Comparison of ENCODE assay signal across 8 mouse cellular contexts in the genomic region with DNA sequence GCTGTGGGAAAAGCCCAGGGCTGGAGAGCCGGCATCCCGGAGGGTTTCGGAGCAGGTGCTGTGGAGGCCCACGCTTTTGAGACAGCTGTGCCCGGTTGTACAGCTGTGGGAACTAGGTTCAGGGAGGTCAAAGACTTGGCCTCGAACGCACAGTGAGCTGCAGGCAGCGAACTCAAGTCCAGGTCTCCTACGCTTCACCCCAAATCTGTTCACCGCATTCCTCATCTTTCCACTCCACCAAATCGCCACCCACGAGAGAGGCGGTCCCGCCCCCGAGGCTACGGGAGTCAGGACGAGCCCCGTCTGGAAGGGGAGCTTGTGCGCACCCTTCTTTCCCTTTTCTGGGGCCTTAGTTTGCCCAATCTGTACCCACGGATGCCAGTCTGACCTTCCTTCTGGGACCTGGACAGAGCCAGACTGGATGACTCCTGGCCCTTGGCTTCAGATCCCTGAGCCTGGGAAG. TPM values are rescaled to one million over a fixed set of nuclear protein-coding genes. Genes with fewer than 3 reads are reported as not detected.
DNase-seq lines count a peak whose midpoint lies in the region; ATAC-seq and TF ChIP-seq lines count a peak whose summit lies in the region.

No protein-coding gene starts in this region.

- H3K27me3 ChIP-seq in thymus, adult 2 months (ENCODE audit: control insufficient read depth, insufficient read depth, low read length) = no peaks in the 10 kb centered on the region
- H3K27me3 ChIP-seq in forebrain, embryonic 13.5 days = no peaks in the 10 kb centered on the region
- H3K27me3 ChIP-seq in testis, adult 2 months (ENCODE audit: control insufficient read depth, insufficient read depth, low read length) = no peaks in the 10 kb centered on the region

- no peak for TF ChIP-seq POLR2A in thymus, adult 2 months (IDR thresholded peaks at IDR 0.05; ENCODE audit: control insufficient read depth, extremely low read depth, insufficient read depth, low read length, poor library complexity)
- TF ChIP-seq POLR2A in testis, adult 2 months (IDR thresholded peaks at IDR 0.05; ENCODE audit: control insufficient read depth, low read depth, low read length) = no peak; the same call in 1 of the 2 replicates

- peak overlapping the region; percentile 93 for H3K9ac ChIP-seq in forebrain, embryonic 13.5 days

- no peak for DNase-seq in frontal cortex, postnatal 25 days (ENCODE audit: low spot score in 2 of 2)
- no peak for DNase-seq in thymus, adult 2 months
- DNase-seq in thymus, postnatal 14 days = no peak
- DNase-seq in kidney, postnatal 36 days = peak; percentile 42 to 72

- WGBS in thymus, adult 2 months = under 1% methylated on average over 20 of the region's 20 CpGs
- WGBS in forebrain, embryonic 13.5 days = under 1% methylated on average over 19 of the region's 20 CpGs
- 2% methylated on average over 20 of the region's 20 CpGs for WGBS in macrophage (ENCODE audit: missing documents)

- peaks cover 59% of the 10 kb centered on the region for H3K79me2 ChIP-seq in macrophage (ENCODE audit: inconsistent target)

- no peaks in the 10 kb centered on the region for H3K36me3 ChIP-seq in thymus, adult 2 months (ENCODE audit: control insufficient read depth, insufficient read depth, low read length)
- peaks cover 9% of the 10 kb centered on the region; the same call in 1 of the 2 replicates for H3K36me3 ChIP-seq in forebrain, embryonic 13.5 days (ENCODE audit: poor library complexity, severe bottlenecking)
- no peaks in the 10 kb centered on the region for H3K36me3 ChIP-seq in macrophage (ENCODE audit: inconsistent target)
- no peaks in the 10 kb centered on the region for H3K36me3 ChIP-seq in testis, adult 2 months (ENCODE audit: control insufficient read depth, insufficient read depth, low read length)

- peak; percentile 50 for ATAC-seq in frontal cortex, adult (ENCODE audit: low TSS enrichment)
- no peak for ATAC-seq in forebrain, embryonic 13.5 days

- TF ChIP-seq CTCF in thymus, adult 2 months (IDR thresholded peaks at IDR 0.05; ENCODE audit: borderline replicate concordance, control insufficient read depth, extremely low read depth, insufficient read depth, low read length, poor library complexity) = no peak
- TF ChIP-seq CTCF in testis, adult 2 months (IDR thresholded peaks at IDR 0.05; ENCODE audit: control insufficient read depth, insufficient read depth, insufficient replicate concordance, low read depth, low read length) = no peak

- H3K4me1 ChIP-seq in thymus, adult 2 months (replicated peaks; ENCODE audit: control insufficient read depth, insufficient read depth, low read length) = peaks cover 6% of the 10 kb centered on the region
- peaks cover 29% of the 10 kb centered on the region for H3K4me1 ChIP-seq in forebrain, embryonic 13.5 days
- H3K4me1 ChIP-seq in testis, adult 2 months (ENCODE audit: control insufficient read depth, insufficient read depth, low read length) = peaks cover 9% of the 10 kb centered on the region

- H3K9me3 ChIP-seq in forebrain, embryonic 13.5 days (replicated peaks) = no peaks in the 10 kb centered on the region

- peak overlapping the region; percentile 95 for H3K4me2 ChIP-seq in forebrain, embryonic 13.5 days

- peak overlapping the region; percentile 7; the same call in 1 of the 2 replicates for H3K27ac ChIP-seq in thymus, adult 2 months (ENCODE audit: control insufficient read depth, insufficient read depth, low read length)
- H3K27ac ChIP-seq in forebrain, embryonic 13.5 days = peak overlapping the region; percentile 88
- peak overlapping the region; percentile 81 for H3K27ac ChIP-seq in macrophage
- peak overlapping the region; percentile 88 for H3K27ac ChIP-seq in testis, adult 2 months (ENCODE audit: control insufficient read depth, insufficient read depth, low read depth, low read length)

- peak overlapping the region; percentile 89 for H3K4me3 ChIP-seq in thymus, adult 2 months (ENCODE audit: control insufficient read depth, insufficient read depth, low read length)
- H3K4me3 ChIP-seq in forebrain, embryonic 13.5 days = peak overlapping the region; percentile 88
- H3K4me3 ChIP-seq in macrophage (ENCODE audit: inconsistent target) = peak overlapping the region; percentile 97
- peak overlapping the region; percentile 97 for H3K4me3 ChIP-seq in testis, adult 2 months (ENCODE audit: control insufficient read depth, low read depth, low read length)

RNA-seq across cellular contexts. Expression of a gene that starts 0.4 kb away (rescaled TPM):
- 23.2 and 25.7 TPM in 2 replicates for polyA plus RNA-seq in thymus, adult 2 months (2012; rRNA removed)
- 40.6 and 46.2 TPM in 2 replicates for polyA plus RNA-seq in forebrain, embryonic 13.5 days (2015; fragmentation: Nextera tagmentation; extraction: Ambion mirVana)
- 10 to 100 TPM in 22 of 26 experiments, 1 to 10 TPM in 4; 8.1 to 17.9 (median 12.3) TPM for total RNA-seq in macrophage (2018; cell fraction: chromatin; rRNA removed)
- 10 to 100 TPM; 18.4 to 29.0 (median 23.3) TPM for total RNA-seq in macrophage (2018; cell fraction: cytosol; rRNA removed)
- 10 to 100 TPM; 14.8 to 31.4 (median 19.4) TPM for total RNA-seq in macrophage (2018; cell fraction: nucleus; rRNA removed)
- polyA plus RNA-seq in macrophage (2018) = 19.6 to 25.4 TPM (median 23.5 TPM) in 3 replicates
- 40.7 and 46.2 TPM in 2 replicates for polyA plus RNA-seq in testis, adult 2 months (2012; rRNA removed)

RNA-seq across cellular contexts. Expression of a gene that starts 36.4 kb away (rescaled TPM):
- 1.6 and 1.9 TPM in 2 replicates for polyA plus RNA-seq in thymus, adult 2 months (2012; rRNA removed)
- polyA plus RNA-seq in forebrain, embryonic 13.5 days (2015; fragmentation: Nextera tagmentation; extraction: Ambion mirVana) = 0.44 and 0.58 TPM in 2 replicates
- 1 to 10 TPM in 1 of 26 experiments, under 1 TPM in 23, not detected in 2; 0.22 to 1.2 (median 0.48) TPM for total RNA-seq in macrophage (2018; cell fraction: chromatin; rRNA removed)
- total RNA-seq in macrophage (2018; cell fraction: cytosol; rRNA removed) = under 1 TPM in 4 of 26 experiments, not detected in 22; 0.06 to 0.07 (median 0.07) TPM
- total RNA-seq in macrophage (2018; cell fraction: nucleus; rRNA removed) = under 1 TPM in 17 of 26 experiments, not detected in 9; 0.17 to 0.71 (median 0.39) TPM
- not detected in 3 replicates for polyA plus RNA-seq in macrophage (2018)
- 2.6 and 2.8 TPM in 2 replicates for polyA plus RNA-seq in testis, adult 2 months (2012; rRNA removed)

RNA-seq across cellular contexts. Expression of a gene that starts 42.7 kb away (rescaled TPM):
- polyA plus RNA-seq in thymus, adult 2 months (2012; rRNA removed) = 167 and 185 TPM in 2 replicates
- 75.6 and 81.3 TPM in 2 replicates for polyA plus RNA-seq in forebrain, embryonic 13.5 days (2015; fragmentation: Nextera tagmentation; extraction: Ambion mirVana)
- total RNA-seq in macrophage (2018; cell fraction: chromatin; rRNA removed) = 10 to 100 TPM in 25 of 26 experiments, 1 to 10 TPM in 1; 8.3 to 92.2 (median 55.6) TPM
- 10 to 100 TPM in 2 of 26 experiments, 1 to 10 TPM in 24; 2.1 to 10.6 (median 7.5) TPM for total RNA-seq in macrophage (2018; cell fraction: cytosol; rRNA removed)
- total RNA-seq in macrophage (2018; cell fraction: nucleus; rRNA removed) = 10 to 100 TPM in 22 of 26 experiments, 1 to 10 TPM in 4; 8.7 to 53.3 (median 25.1) TPM
- 8.2 to 9.5 TPM (median 9.2 TPM) in 3 replicates for polyA plus RNA-seq in macrophage (2018)
- 48.6 and 53.3 TPM in 2 replicates for polyA plus RNA-seq in testis, adult 2 months (2012; rRNA removed)

RNA-seq across cellular contexts. Expression of a gene that starts 52.9 kb away (rescaled TPM):
- polyA plus RNA-seq in thymus, adult 2 months (2012; rRNA removed) = 2.2 and 3.2 TPM in 2 replicates
- 1.1 and 1.5 TPM in 2 replicates for polyA plus RNA-seq in forebrain, embryonic 13.5 days (2015; fragmentation: Nextera tagmentation; extraction: Ambion mirVana)
- total RNA-seq in macrophage (2018; cell fraction: chromatin; rRNA removed) = 10 to 100 TPM in 13 of 26 experiments, 1 to 10 TPM in 11, under 1 TPM in 2; 0.29 to 17.0 (median 9.9) TPM
- total RNA-seq in macrophage (2018; cell fraction: cytosol; rRNA removed) = 1 to 10 TPM; 2.2 to 5.5 (median 4.2) TPM
- 10 to 100 TPM in 7 of 26 experiments, 1 to 10 TPM in 18, under 1 TPM in 1; 0.89 to 13.8 (median 7.2) TPM for total RNA-seq in macrophage (2018; cell fraction: nucleus; rRNA removed)
- polyA plus RNA-seq in macrophage (2018) = 2.0 to 6.6 TPM (median 3.0 TPM) in 3 replicates
- polyA plus RNA-seq in testis, adult 2 months (2012; rRNA removed) = 3.8 and 4.7 TPM in 2 replicates

Comparison
In these comparisons a context has a peak if more than half of its experiments do, and no peak if none do; other contexts are left out.
1. DNase-seq: peak in kidney, postnatal 36 days (2 of 2); none in frontal cortex, postnatal 25 days (0 of 2), thymus, adult 2 months (single experiment) and thymus, postnatal 14 days (single experiment).
2. H3K27ac ChIP-seq: peak in every context shown above with its lines; median percentile 88 in forebrain, embryonic 13.5 days; 88 in testis, adult 2 months; 81 in macrophage; 7 in thymus, adult 2 months.
3. Peak in every context shown above with its lines, with median percentiles within 50 percentile points of each other: H3K4me3 ChIP-seq.